Mouse (Mus musculus): ENCODE measurements around the gene Pcbp3. TPM values are rescaled to one million over a fixed set of nuclear protein-coding genes. Genes with fewer than 3 reads are reported as not detected.

Pcbp3 gene
- polyA plus RNA-seq, 1 experiment from 2014 or later, result 43.5 TPM

- no peak overlapping the region for H3K4me3 ChIP-seq (replicated peaks)
- no peaks in the 10 kb centered on the region for H3K36me3 ChIP-seq
- no peak overlapping the region for H3K27ac ChIP-seq
- H3K9ac ChIP-seq, result no peak overlapping the region
- no peaks in the 10 kb centered on the region for H3K27me3 ChIP-seq (replicated peaks)
- no peak for ATAC-seq
- no peaks in the 10 kb centered on the region for H3K9me3 ChIP-seq
- WGBS, result 53% methylated on average over 7 of the region's 7 CpGs
- no peaks in the 10 kb centered on the region for H3K4me1 ChIP-seq (replicated peaks)
- no peak overlapping the region for H3K4me2 ChIP-seq (replicated peaks)
Observed at GRCm38 (mm10) chr10:76970974-76971373, 9.3 kb upstream of the Pcbp3 start.

- Histone ChIP-seq H3K4me1 (replicated peaks) (peaks cover 27% of the 10 kb centered on the region), H3K4me3 (replicated peaks) (no peak overlapping the region), H3K9ac (no peak overlapping the region), H3K36me3 (no peaks in the 10 kb centered on the region), H3K27ac (peak overlapping the region; percentile 27; the same call in 1 of the 2 replicates), H3K27me3 (replicated peaks) (no peaks in the 10 kb centered on the region), H3K9me3 (no peaks in the 10 kb centered on the region), H3K4me2 (replicated peaks) (0 out of 2 replicates have a peak overlapping the region, but pooled peaks have one; percentile 9)
- ATAC-seq, result no peak
- 20% methylated on average over 6 of the region's 6 CpGs for WGBS
Observed at GRCm38 (mm10) chr10:76964436-76964835, 2.7 kb upstream of the Pcbp3 start.

DNA sequence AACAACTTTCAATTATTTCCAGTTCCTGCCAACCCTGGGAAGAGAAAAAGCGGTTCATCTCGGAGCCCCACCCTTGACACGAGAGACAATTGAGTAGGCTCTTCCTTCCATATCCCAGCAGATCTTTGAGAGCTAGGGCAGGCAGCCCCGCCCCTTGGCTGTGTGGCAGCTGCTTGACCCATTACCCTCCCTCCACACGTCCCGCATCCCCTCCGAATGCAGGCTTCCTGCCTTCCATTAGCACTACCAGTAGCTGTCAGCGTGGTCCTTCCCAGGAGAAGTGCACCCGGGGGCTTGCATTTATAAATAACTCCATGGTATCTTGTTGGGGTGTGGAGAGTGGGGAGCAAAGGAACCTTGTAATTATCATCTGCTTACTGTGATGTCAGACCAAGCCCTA is 2.3 kb upstream of the Pcbp3 start:
- Histone ChIP-seq H3K4me2 (replicated peaks) (0 out of 2 replicates have a peak overlapping the region, but pooled peaks have one; percentile 9), H3K9ac (no peak overlapping the region), H3K4me1 (replicated peaks) (peaks cover 27% of the 10 kb centered on the region), H3K36me3 (no peaks in the 10 kb centered on the region), H3K4me3 (replicated peaks) (no peak overlapping the region), H3K27ac (0 out of 2 replicates have a peak overlapping the region, but pooled peaks have one; percentile 27), H3K27me3 (replicated peaks) (no peaks in the 10 kb centered on the region), H3K9me3 (no peaks in the 10 kb centered on the region)
- no peak for ATAC-seq
- WGBS, result 26% methylated on average over 9 of the region's 9 CpGs

- H3K4me2 ChIP-seq (replicated peaks), result peak overlapping the region; percentile 97
- WGBS, result 11% methylated on average over 11 of the region's 11 CpGs
- ATAC-seq, result 0 out of 2 replicates have a peak, but pooled peaks have one; percentile 0
- H3K4me3 ChIP-seq (replicated peaks), result peak overlapping the region; percentile 63
- peak overlapping the region; percentile 75 for H3K9ac ChIP-seq
- H3K4me1 ChIP-seq (replicated peaks), result peaks cover 27% of the 10 kb centered on the region
- no peak overlapping the region for H3K27ac ChIP-seq
- H3K36me3 ChIP-seq, result no peaks in the 10 kb centered on the region
- no peaks in the 10 kb centered on the region for H3K9me3 ChIP-seq
- H3K27me3 ChIP-seq (replicated peaks), result no peaks in the 10 kb centered on the region
Observed at GRCm38 (mm10) chr10:76961156-76961555, 531 bp downstream of the Pcbp3 start.

- Histone ChIP-seq H3K4me1 (replicated peaks) (peaks cover 14% of the 10 kb centered on the region; the same call in 1 of the 2 replicates), H3K36me3 (no peaks in the 10 kb centered on the region), H3K4me2 (replicated peaks) (no peak overlapping the region), H3K9ac (no peak overlapping the region), H3K4me3 (replicated peaks) (no peak overlapping the region), H3K9me3 (no peaks in the 10 kb centered on the region), H3K27me3 (replicated peaks) (no peaks in the 10 kb centered on the region), H3K27ac (no peak overlapping the region)
- WGBS, result 42% methylated on average over 3 of the region's 3 CpGs
- ATAC-seq, result no peak
Observed at GRCm38 (mm10) chr10:76958201-76958600, 3.5 kb downstream of the Pcbp3 start.

DNA sequence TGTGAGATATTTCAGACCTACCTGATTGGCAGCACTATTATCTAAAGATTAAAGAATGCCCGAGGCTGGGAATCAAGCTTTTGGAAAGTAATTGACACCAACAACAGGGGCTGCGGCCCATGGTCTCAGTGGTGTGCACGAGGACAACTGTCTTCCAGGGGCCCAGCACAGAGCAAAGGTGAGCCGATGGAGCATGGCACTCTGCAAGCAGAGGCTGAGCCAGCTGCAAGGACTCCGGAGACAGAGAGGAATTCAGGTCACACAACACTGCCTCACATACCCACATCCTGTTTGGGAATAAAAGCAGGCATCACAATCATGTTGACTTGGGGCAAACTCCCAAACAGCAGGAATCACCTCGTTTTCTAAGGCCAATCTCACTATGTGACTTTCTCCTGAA is 5.5 kb downstream of the Pcbp3 start:
- Histone ChIP-seq H3K9me3 (no peaks in the 10 kb centered on the region), H3K9ac (no peak overlapping the region), H3K4me3 (replicated peaks) (no peak overlapping the region), H3K27me3 (replicated peaks) (no peaks in the 10 kb centered on the region), H3K4me1 (replicated peaks) (peaks cover 6% of the 10 kb centered on the region; the same call in 1 of the 2 replicates), H3K4me2 (replicated peaks) (no peak overlapping the region), H3K36me3 (no peaks in the 10 kb centered on the region), H3K27ac (no peak overlapping the region)
- 51% methylated on average over 6 of the region's 6 CpGs for WGBS
- no peak for ATAC-seq

DNA sequence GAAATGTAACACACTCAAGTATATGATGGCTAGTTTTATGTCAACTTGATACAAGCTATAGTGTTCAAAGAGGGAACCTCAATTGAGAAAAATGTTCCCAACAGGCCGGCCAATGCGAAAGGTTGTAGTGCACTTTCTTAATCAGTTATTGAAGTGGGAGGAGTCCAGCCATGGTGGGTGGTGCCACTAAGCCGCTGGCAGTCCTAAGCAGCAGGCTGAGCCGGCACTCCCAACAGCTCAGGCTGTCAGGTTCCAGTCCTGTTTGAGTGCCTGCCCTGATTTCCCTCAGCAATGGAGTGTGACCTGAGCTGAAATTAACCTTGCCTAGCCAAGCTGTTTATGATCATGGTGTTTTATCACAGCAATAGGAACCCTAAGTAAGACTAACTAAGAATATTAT is 20.6 kb downstream of the Pcbp3 start:
- no peak overlapping the region for H3K9ac ChIP-seq
- 62% methylated on average over 4 of the region's 4 CpGs for WGBS
- H3K4me1 ChIP-seq (replicated peaks), result no peaks in the 10 kb centered on the region
- H3K9me3 ChIP-seq, result no peaks in the 10 kb centered on the region
- H3K27ac ChIP-seq, result no peak overlapping the region
- no peaks in the 10 kb centered on the region for H3K36me3 ChIP-seq
- no peak overlapping the region for H3K4me2 ChIP-seq (replicated peaks)
- no peaks in the 10 kb centered on the region for H3K27me3 ChIP-seq (replicated peaks)
- no peak for ATAC-seq
- H3K4me3 ChIP-seq (replicated peaks), result no peak overlapping the region

DNA sequence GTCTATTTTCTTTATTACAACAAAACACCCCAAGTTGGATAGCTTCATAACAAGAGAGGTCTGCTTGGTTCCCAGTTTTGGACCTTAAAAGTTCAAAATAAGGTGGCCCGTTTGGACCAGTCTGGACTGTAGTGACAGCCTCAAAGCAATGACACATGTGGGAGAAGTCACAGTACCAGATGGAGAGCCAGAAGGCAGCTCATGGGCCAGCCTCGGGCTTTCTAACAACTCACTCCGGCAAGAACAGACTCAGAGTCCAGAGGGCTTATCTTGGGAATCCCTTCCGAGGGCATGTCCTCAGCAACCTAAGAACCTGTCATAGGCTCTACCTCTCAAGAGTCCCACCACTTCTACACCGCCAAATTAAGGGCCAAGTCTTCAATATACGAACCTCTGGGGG is 24.9 kb downstream of the Pcbp3 start:
- Histone ChIP-seq H3K36me3 (no peaks in the 10 kb centered on the region), H3K4me3 (replicated peaks) (no peak overlapping the region), H3K27me3 (replicated peaks) (no peaks in the 10 kb centered on the region), H3K9ac (no peak overlapping the region), H3K4me1 (replicated peaks) (no peaks in the 10 kb centered on the region), H3K4me2 (replicated peaks) (no peak overlapping the region), H3K9me3 (no peaks in the 10 kb centered on the region), H3K27ac (no peak overlapping the region)
- no peak for ATAC-seq
- 92% methylated on average over 6 of the region's 6 CpGs for WGBS

DNA sequence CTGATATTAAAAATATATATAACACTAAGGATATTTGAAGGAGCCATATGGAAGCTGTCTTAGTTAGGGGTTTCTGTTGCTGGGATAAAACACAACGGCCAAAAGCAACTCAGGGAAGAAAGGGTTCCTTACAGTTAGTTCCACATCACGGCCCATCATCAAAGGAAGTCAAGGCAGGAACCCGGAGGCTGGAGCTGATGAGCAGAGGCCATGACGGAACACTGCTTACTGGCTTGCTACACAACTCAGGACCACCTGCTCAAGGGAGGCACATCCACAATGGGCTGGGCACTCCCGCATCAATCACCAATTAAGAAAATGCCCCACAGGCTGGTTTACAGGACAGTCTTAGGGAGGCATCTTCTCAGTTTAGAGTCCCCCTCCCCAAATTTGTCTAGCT is 26.9 kb downstream of the Pcbp3 start:
- Histone ChIP-seq H3K27me3 (replicated peaks) (no peaks in the 10 kb centered on the region), H3K4me3 (replicated peaks) (no peak overlapping the region)
- 85% methylated on average over 5 of the region's 5 CpGs for WGBS

GRCm38 (mm10) chr10:76931794-76932193 is 29.9 kb downstream of the Pcbp3 start:
- no peaks in the 10 kb centered on the region for H3K27me3 ChIP-seq (replicated peaks)
- H3K36me3 ChIP-seq, result no peaks in the 10 kb centered on the region
- ATAC-seq, result no peak
- no peak overlapping the region for H3K27ac ChIP-seq
- H3K9me3 ChIP-seq, result no peaks in the 10 kb centered on the region
- no peak overlapping the region for H3K9ac ChIP-seq
- no peak overlapping the region for H3K4me3 ChIP-seq (replicated peaks)
- H3K4me2 ChIP-seq (replicated peaks), result no peak overlapping the region
- 76% methylated on average over 1 of the region's 1 CpGs for WGBS
- H3K4me1 ChIP-seq (replicated peaks), result no peaks in the 10 kb centered on the region

More for the DNA sequence above, 26.9 kb downstream of the Pcbp3 start:
- Histone ChIP-seq H3K4me2 (replicated peaks) (no peak overlapping the region), H3K27ac (no peak overlapping the region), H3K9ac (no peak overlapping the region), H3K36me3 (no peaks in the 10 kb centered on the region), H3K9me3 (no peaks in the 10 kb centered on the region), H3K4me1 (replicated peaks) (no peaks in the 10 kb centered on the region)
- ATAC-seq, result no peak

- no peaks in the 10 kb centered on the region for H3K4me1 ChIP-seq (replicated peaks)
- no peaks in the 10 kb centered on the region for H3K27me3 ChIP-seq (replicated peaks)
- H3K27ac ChIP-seq, result no peak overlapping the region
- no peaks in the 10 kb centered on the region for H3K9me3 ChIP-seq
- H3K36me3 ChIP-seq, result no peaks in the 10 kb centered on the region
- 66% methylated on average over 6 of the region's 6 CpGs for WGBS
- no peak overlapping the region for H3K9ac ChIP-seq
- no peak for ATAC-seq
- H3K4me2 ChIP-seq (replicated peaks), result no peak overlapping the region
- H3K4me3 ChIP-seq (replicated peaks), result no peak overlapping the region
Observed at GRCm38 (mm10) chr10:76931122-76931521, 30.6 kb downstream of the Pcbp3 start.

DNA sequence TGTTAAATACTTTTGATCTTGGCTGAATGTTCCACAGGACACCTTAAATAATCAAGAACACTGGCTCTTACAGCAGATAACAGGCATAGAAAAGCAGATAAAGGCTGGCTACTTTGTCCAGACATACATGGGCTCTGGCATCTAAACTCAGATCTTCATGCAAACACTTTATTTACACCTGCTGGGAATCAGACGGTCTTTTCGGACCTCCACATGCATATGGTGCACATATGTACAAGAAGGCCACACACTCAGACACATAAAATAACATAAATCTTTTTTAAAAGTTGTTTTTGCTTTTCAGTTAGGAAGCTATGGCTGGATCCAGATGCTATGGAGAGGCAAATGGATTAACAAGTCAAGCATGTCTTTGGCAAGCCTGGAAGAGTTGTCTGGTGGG is 37.2 kb downstream of the Pcbp3 start:
- no peaks in the 10 kb centered on the region for H3K4me1 ChIP-seq (replicated peaks)
- H3K9me3 ChIP-seq, result no peaks in the 10 kb centered on the region
- H3K4me3 ChIP-seq (replicated peaks), result no peak overlapping the region
- H3K9ac ChIP-seq, result no peak overlapping the region
- H3K27me3 ChIP-seq (replicated peaks), result no peaks in the 10 kb centered on the region
- ATAC-seq, result no peak
- H3K4me2 ChIP-seq (replicated peaks), result no peak overlapping the region
- H3K27ac ChIP-seq, result no peak overlapping the region
- 80% methylated on average over 2 of the region's 2 CpGs for WGBS
- no peaks in the 10 kb centered on the region for H3K36me3 ChIP-seq

- H3K4me3 ChIP-seq (replicated peaks), result no peak overlapping the region
- WGBS, result 75% methylated on average over 3 of the region's 3 CpGs
- no peak overlapping the region for H3K27ac ChIP-seq
- H3K4me2 ChIP-seq (replicated peaks), result no peak overlapping the region
- H3K27me3 ChIP-seq (replicated peaks), result no peaks in the 10 kb centered on the region
- no peaks in the 10 kb centered on the region for H3K9me3 ChIP-seq
- no peak for ATAC-seq
- H3K9ac ChIP-seq, result no peak overlapping the region
- H3K4me1 ChIP-seq (replicated peaks), result no peaks in the 10 kb centered on the region
- no peaks in the 10 kb centered on the region for H3K36me3 ChIP-seq
Observed at GRCm38 (mm10) chr10:76918086-76918485, 43.6 kb downstream of the Pcbp3 start.
